Mouse (Mus musculus) intestine, embryonic 15.5 days (tissue): ENCODE measurements around the gene Kif16b. TPM values are rescaled to one million over a fixed set of nuclear protein-coding genes. Genes with fewer than 3 reads are reported as not detected.
A peak's percentile ranks its signal among the peaks of the same experiment; 100 is the strongest.

Experiments
- ATAC-seq: fragments of 200-750 bp; cut with Nextera tagmentation; 2 replicates; pipeline ENCODE4 v1.8.0; 2017; ENCODE audit warnings: moderate TSS enrichment, moderate library complexity
- H3K27ac ChIP-seq: fragments of 300-500 bp; sonication (generic); 2 replicates; pipeline ENCODE4 v1.5.1; 2015; ENCODE audit warnings: mild to moderate bottlenecking, inconsistent platforms
- H3K27me3 ChIP-seq: fragments of 300-500 bp; sonication (generic); replicated peaks from 2 replicates; pipeline ENCODE4 v1.6.1; 2015; ENCODE audit warnings: inconsistent platforms
- H3K36me3 ChIP-seq: fragments of 300-500 bp; sonication (generic); 2 replicates; pipeline ENCODE4 v1.6.1; 2015; ENCODE audit warnings: inconsistent platforms
- H3K4me1 ChIP-seq: fragments of 300-500 bp; sonication (generic); replicated peaks from 2 replicates; pipeline ENCODE4 v1.6.1; 2015; ENCODE audit warnings: inconsistent platforms
- H3K4me2 ChIP-seq: fragments of 300-500 bp; sonication (generic); replicated peaks from 2 replicates; pipeline ENCODE4 v1.6.1; 2015; ENCODE audit warnings: mild to moderate bottlenecking, inconsistent platforms
- H3K4me3 ChIP-seq: fragments of 300-500 bp; sonication (generic); replicated peaks from 2 replicates; pipeline ENCODE4 v1.5.1; 2015; ENCODE audit warnings: inconsistent platforms
- H3K9ac ChIP-seq: fragments of 300-500 bp; sonication (generic); 2 replicates; pipeline ENCODE4 v1.6.1; 2015; ENCODE audit warnings: inconsistent platforms
- H3K9me3 ChIP-seq: fragments of 300-500 bp; sonication (generic); 2 replicates; pipeline ENCODE4 v1.6.1; 2016; ENCODE audit warnings: inconsistent platforms
- WGBS: fragments of 180-500 bp; shearing (Covaris S2); methylation state at CpG from one replicate; pipeline ENCODE4 v1.1.7; 2015; 5-methylcytosine and 5-hydroxymethylcytosine counted together
- polyA plus RNA-seq: library from polyadenylated mRNA; unstranded; fragments of >200 nt; fragmentation: Nextera tagmentation; extraction: Ambion mirVana; gene quantifications from 2 replicates; pipeline ENCODE4 v1.2.1, GENCODE M21; 2015

Gene Kif16b
- polyA plus RNA-seq: 10.5 and 11.3 TPM in 2 replicates

GRCm38 (mm10) chr2:142900862-142901805, at the start of gene Kif16b:
TSS of gene Kif16b (minus strand) at chr2:142901531.
- Histone ChIP-seq H3K9me3 (no peaks in the 10 kb centered on the region), H3K4me2 (peak within 1 kb of the TSS; percentile 79), H3K27me3 (no peaks in the 10 kb centered on the region), H3K4me1 (peaks cover 5% of the 10 kb centered on the region; the same call in 1 of the 2 replicates), H3K4me3 (peak within 1 kb of the TSS; percentile 82), H3K27ac (peak within 1 kb of the TSS; percentile 70), H3K9ac (peak within 1 kb of the TSS; percentile 76), H3K36me3 (no peaks in the 10 kb centered on the region)
- peak; percentile 95 for ATAC-seq
- under 1% methylated on average over 64 of the region's 64 CpGs for WGBS

GRCm38 (mm10) chr2:142940899-142941642, 39.7 kb upstream of the Kif16b start:
- no peak overlapping the region for H3K27ac ChIP-seq
- H3K4me3 ChIP-seq: no peak overlapping the region
- H3K36me3 ChIP-seq: no peaks in the 10 kb centered on the region
- no peaks in the 10 kb centered on the region for H3K27me3 ChIP-seq
- no peak for ATAC-seq
- H3K4me2 ChIP-seq: no peak overlapping the region
- 47% methylated on average over 6 of the region's 6 CpGs for WGBS
- no peak overlapping the region for H3K9ac ChIP-seq
- no peaks in the 10 kb centered on the region for H3K9me3 ChIP-seq
- H3K4me1 ChIP-seq: no peaks in the 10 kb centered on the region

- Histone ChIP-seq H3K4me1 (no peaks in the 10 kb centered on the region), H3K9me3 (no peaks in the 10 kb centered on the region), H3K4me2 (no peak overlapping the region), H3K36me3 (no peaks in the 10 kb centered on the region), H3K4me3 (no peak overlapping the region), H3K27me3 (no peaks in the 10 kb centered on the region), H3K27ac (no peak overlapping the region), H3K9ac (no peak overlapping the region)
- no peak for ATAC-seq
- 77% methylated on average over 4 of the region's 4 CpGs for WGBS
Observed at GRCm38 (mm10) chr2:142930445-142930844, 29.1 kb upstream of the Kif16b start.

- Histone ChIP-seq H3K4me1 (no peaks in the 10 kb centered on the region), H3K4me2 (no peak overlapping the region), H3K4me3 (no peak overlapping the region), H3K9me3 (no peaks in the 10 kb centered on the region), H3K36me3 (no peaks in the 10 kb centered on the region), H3K9ac (no peak overlapping the region), H3K27me3 (no peaks in the 10 kb centered on the region), H3K27ac (no peak overlapping the region)
- WGBS: 76% methylated on average over 10 of the region's 10 CpGs
- ATAC-seq: no peak
Observed at GRCm38 (mm10) chr2:142929226-142930112, 28.1 kb upstream of the Kif16b start.

- H3K36me3 ChIP-seq: no peaks in the 10 kb centered on the region
- ATAC-seq: no peak
- 84% methylated on average over 3 of the region's 3 CpGs for WGBS
Observed at GRCm38 (mm10) chr2:142910808-142911388, 9.6 kb upstream of the Kif16b start.

GRCm38 (mm10) chr2:142909213-142909612, 7.9 kb upstream of the Kif16b start:
- H3K27ac ChIP-seq: no peak overlapping the region
- no peak for ATAC-seq
- WGBS: 73% methylated on average over 3 of the region's 3 CpGs
- no peak overlapping the region for H3K4me3 ChIP-seq
- H3K27me3 ChIP-seq: no peaks in the 10 kb centered on the region
- no peak overlapping the region for H3K4me2 ChIP-seq
- H3K9ac ChIP-seq: no peak overlapping the region
- no peaks in the 10 kb centered on the region for H3K4me1 ChIP-seq
- no peaks in the 10 kb centered on the region for H3K36me3 ChIP-seq
- no peaks in the 10 kb centered on the region for H3K9me3 ChIP-seq

More at GRCm38 (mm10) chr2:142910808-142911388, 9.6 kb upstream of the Kif16b start:
- Histone ChIP-seq H3K4me1 (no peaks in the 10 kb centered on the region), H3K4me2 (no peak overlapping the region), H3K9me3 (no peaks in the 10 kb centered on the region), H3K27ac (no peak overlapping the region), H3K4me3 (no peak overlapping the region), H3K9ac (no peak overlapping the region), H3K27me3 (no peaks in the 10 kb centered on the region)

- no peak overlapping the region for H3K4me2 ChIP-seq
- WGBS: 87% methylated on average over 4 of the region's 4 CpGs
- H3K4me3 ChIP-seq: no peak overlapping the region
- H3K36me3 ChIP-seq: no peaks in the 10 kb centered on the region
- peaks cover 5% of the 10 kb centered on the region; the same call in 1 of the 2 replicates for H3K4me1 ChIP-seq
- H3K9ac ChIP-seq: no peak overlapping the region
- no peak overlapping the region for H3K27ac ChIP-seq
- no peak for ATAC-seq
- H3K9me3 ChIP-seq: no peaks in the 10 kb centered on the region
- H3K27me3 ChIP-seq: no peaks in the 10 kb centered on the region
Observed at GRCm38 (mm10) chr2:142907056-142907455, 5.7 kb upstream of the Kif16b start.

GRCm38 (mm10) chr2:142902905-142903895, 1.9 kb upstream of the Kif16b start:
- no peaks in the 10 kb centered on the region for H3K9me3 ChIP-seq
- H3K4me1 ChIP-seq: peaks cover 5% of the 10 kb centered on the region; the same call in 1 of the 2 replicates
- no peaks in the 10 kb centered on the region for H3K27me3 ChIP-seq
- ATAC-seq: peak; percentile 95
- H3K4me2 ChIP-seq: peak overlapping the region; percentile 75
- peak overlapping the region; percentile 39 for H3K4me3 ChIP-seq
- no peak overlapping the region; the same call in 1 of the 2 replicates for H3K9ac ChIP-seq
- H3K36me3 ChIP-seq: no peaks in the 10 kb centered on the region
- 4% methylated on average over 34 of the region's 34 CpGs for WGBS
- H3K27ac ChIP-seq: peak overlapping the region; percentile 38

- Histone ChIP-seq H3K27me3 (no peaks in the 10 kb centered on the region), H3K4me2 (peak overlapping the region; percentile 79), H3K4me3 (peak overlapping the region; percentile 82), H3K36me3 (no peaks in the 10 kb centered on the region), H3K4me1 (peaks cover 5% of the 10 kb centered on the region; the same call in 1 of the 2 replicates), H3K27ac (no peak overlapping the region), H3K9ac (no peak overlapping the region; the same call in 1 of the 2 replicates), H3K9me3 (no peaks in the 10 kb centered on the region)
- WGBS: 29% methylated on average over 10 of the region's 10 CpGs
- ATAC-seq: no peak
Observed at GRCm38 (mm10) chr2:142900120-142900861, 1.0 kb downstream of the Kif16b start.

- Histone ChIP-seq H3K9ac (no peak overlapping the region), H3K9me3 (no peaks in the 10 kb centered on the region), H3K4me2 (no peak overlapping the region), H3K4me3 (no peak overlapping the region), H3K36me3 (no peaks in the 10 kb centered on the region), H3K4me1 (0 out of 2 replicates have a peak, but pooled peaks cover 3% of the 10 kb centered on the region), H3K27ac (no peak overlapping the region), H3K27me3 (no peaks in the 10 kb centered on the region)
- WGBS: 61% methylated on average over 1 of the region's 1 CpGs
- peak; percentile 76 for ATAC-seq
Observed at GRCm38 (mm10) chr2:142893780-142894179, 7.6 kb downstream of the Kif16b start.
